Mouse (Mus musculus): Measurements from ENCODE around the gene Mtln. TPM values are rescaled to one million over a fixed set of nuclear protein-coding genes. Genes with fewer than 3 reads are reported as not detected.

Gene Mtln
- total RNA-seq (2021), result 100 to 1,000 TPM in 1 of 2 experiments, 10 to 100 TPM in 1; 82.9 to 114 TPM
- long read RNA-seq, experiment 1, transcript Mtln-201 (2 exons, 800 nt), result major isoform, 164 of 169 reads
- long read RNA-seq, experiment 1, partial matches to known transcripts, result 0 of 169 reads
- long read RNA-seq, experiment 1, other reads (novel, unspliced or antisense), result 5 of 169 reads
- long read RNA-seq, experiment 2, transcript Mtln-201 (2 exons, 800 nt), result major isoform, 63 of 63 reads
- long read RNA-seq, experiment 2, partial matches to known transcripts, result 0 of 63 reads
- long read RNA-seq, experiment 2, other reads (novel, unspliced or antisense), result 0 of 63 reads

- peak; percentile 92 for DNase-seq
These were observed at the start of gene Mtln for GRCm38 (mm10) chr2:127791919-127792603. TSS of gene Mtln (minus strand) at chr2:127792488.

- no peak for DNase-seq
These were observed 49.1 kb upstream of the Mtln start for GRCm38 (mm10) chr2:127841402-127841801.

- DNase-seq, result no peak
These were observed 47.1 kb upstream of the Mtln start for GRCm38 (mm10) chr2:127839425-127839824.

GRCm38 (mm10) chr2:127838576-127838975, 46.3 kb upstream of the Mtln start, which contains the start of gene Acoxl:
TSS of gene Acoxl (plus strand) at chr2:127838876.
- DNase-seq, result no peak

GRCm38 (mm10) chr2:127832833-127833190, 40.5 kb upstream of the Mtln start:
- peak in 1 of 2 experiments; percentile 24 for DNase-seq

GRCm38 (mm10) chr2:127832103-127832832, 40.0 kb upstream of the Mtln start:
- DNase-seq, result no peak

GRCm38 (mm10) chr2:127831401-127832102, 39.3 kb upstream of the Mtln start, which contains the start of gene Bub1:
TSS of gene Bub1 (minus strand) at chr2:127831865.
- DNase-seq, result peak; percentile 94 to 96

GRCm38 (mm10) chr2:127789651-127790270, 2.5 kb downstream of the Mtln start:
- no peak for DNase-seq

- DNase-seq, result no peak
These were observed 3.1 kb downstream of the Mtln start for GRCm38 (mm10) chr2:127789138-127789537.

- peak; percentile 93 to 94 for DNase-seq
These were observed 3.7 kb downstream of the Mtln start, which contains the start of gene Nphp1 for GRCm38 (mm10) chr2:127788440-127789116. TSS of gene Nphp1 (minus strand) at chr2:127788897.

GRCm38 (mm10) chr2:127787226-127787625, 5.1 kb downstream of the Mtln start:
- DNase-seq, result no peak

- DNase-seq, result no peak
These were observed 13.8 kb downstream of the Mtln start for GRCm38 (mm10) chr2:127778451-127778850.

- peak in 1 of 2 experiments; percentile 29 for DNase-seq
These were observed 17.3 kb downstream of the Mtln start for GRCm38 (mm10) chr2:127775013-127775412.

- no peak for DNase-seq
These were observed 17.7 kb downstream of the Mtln start for GRCm38 (mm10) chr2:127774578-127774941.

- no peak for DNase-seq
These were observed 18.2 kb downstream of the Mtln start for GRCm38 (mm10) chr2:127773938-127774577.

- DNase-seq, result no peak
These were observed 30.7 kb downstream of the Mtln start for GRCm38 (mm10) chr2:127761587-127761986.

- peak; percentile 28 to 37 for DNase-seq
These were observed 31.8 kb downstream of the Mtln start for GRCm38 (mm10) chr2:127760429-127761000.

- DNase-seq, result no peak
These were observed 32.3 kb downstream of the Mtln start for GRCm38 (mm10) chr2:127760014-127760413.

- DNase-seq, result peak; percentile 72 to 75
These were observed 33.0 kb downstream of the Mtln start for GRCm38 (mm10) chr2:127759157-127759880.

All from adrenal gland, postnatal 36 days (tissue).